Mouse (Mus musculus) midbrain, embryonic 15.5 days (tissue): ENCODE measurements at regions not wholly inside any gene's neighbourhood (a gene's known extent, or its start where the extent isn't known, plus 50 kb on each side); places are given as distances from the start of the nearest gene placed in this dataset.
A peak's percentile ranks its signal among the peaks of the same experiment; 100 is the strongest.
"Not testable (repeated sequence)": the region's sequence is repeated elsewhere in the genome, so short reads cannot be mapped to it uniquely, and the experiment has no call there.

Experiments used
- ATAC-seq: fragments of 200-750 bp; cut with Nextera tagmentation; replicated peaks from 2 replicates; pipeline ENCODE4 v1.8.0; 2017; ENCODE audit warnings: moderate TSS enrichment
- H3K27ac ChIP-seq: fragments of 300-500 bp; sonication (generic); 2 replicates; pipeline ENCODE4 v1.5.1; 2015; ENCODE audit warnings: mild to moderate bottlenecking, inconsistent platforms
- H3K27me3 ChIP-seq: fragments of 300-500 bp; sonication (generic); replicated peaks from 2 replicates; pipeline ENCODE4 v1.6.1; 2015; ENCODE audit warnings: inconsistent platforms
- H3K36me3 ChIP-seq: fragments of 300-500 bp; sonication (generic); replicated peaks from 2 replicates; pipeline ENCODE4 v1.6.1; 2015; ENCODE audit warnings: inconsistent platforms
- H3K4me1 ChIP-seq: fragments of 300-500 bp; sonication (generic); 2 replicates; pipeline ENCODE4 v1.6.1; 2015; ENCODE audit warnings: inconsistent platforms
- H3K4me2 ChIP-seq: fragments of 300-500 bp; sonication (generic); 2 replicates; pipeline ENCODE4 v1.6.1; 2015; ENCODE audit warnings: inconsistent platforms, mild to moderate bottlenecking, moderate library complexity
- H3K4me3 ChIP-seq: fragments of 300-500 bp; sonication (generic); 2 replicates; pipeline ENCODE4 v1.5.1; 2015; ENCODE audit warnings: mild to moderate bottlenecking, inconsistent platforms
- H3K9ac ChIP-seq: fragments of 300-500 bp; sonication (generic); 2 replicates; pipeline ENCODE4 v1.6.1; 2015; ENCODE audit warnings: mild to moderate bottlenecking, inconsistent platforms
- H3K9me3 ChIP-seq: fragments of 300-500 bp; sonication (generic); 2 replicates; pipeline ENCODE4 v1.6.1; 2016; ENCODE audit warnings: inconsistent platforms
- WGBS: fragments of 180-500 bp; shearing (Covaris S2); methylation state at CpG from one replicate; pipeline ENCODE4 v1.1.7; 2015; ENCODE audit warnings: mixed read lengths; 5-methylcytosine and 5-hydroxymethylcytosine counted together

DNA sequence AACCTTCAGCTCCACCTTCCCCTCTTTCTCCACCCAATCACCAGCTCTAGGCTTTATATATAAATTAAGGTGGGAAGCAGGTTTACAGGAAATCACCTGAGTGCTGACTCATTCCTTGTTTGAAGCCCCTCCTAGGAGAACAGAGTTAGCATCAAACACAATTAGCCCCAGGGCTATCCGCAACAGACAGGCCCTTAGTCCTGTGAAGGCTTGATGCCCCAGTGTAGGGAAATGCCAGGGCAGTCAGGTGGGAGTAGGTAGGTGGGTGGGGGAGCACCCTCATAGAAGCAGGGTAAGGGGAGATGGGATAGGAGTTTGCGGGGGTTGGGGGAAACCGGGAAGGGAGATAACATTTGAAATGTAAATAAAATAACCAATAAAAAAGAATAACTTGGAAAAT is 123.2 kb downstream of the Brms1l start:
- not testable (repeated sequence) for H3K4me2 ChIP-seq, H3K27ac ChIP-seq, H3K4me3 ChIP-seq, ATAC-seq, H3K9ac ChIP-seq, H3K27me3 ChIP-seq, H3K9me3 ChIP-seq, H3K36me3 ChIP-seq, H3K4me1 ChIP-seq
- WGBS = 95% methylated on average over 3 of the region's 3 CpGs

DNA sequence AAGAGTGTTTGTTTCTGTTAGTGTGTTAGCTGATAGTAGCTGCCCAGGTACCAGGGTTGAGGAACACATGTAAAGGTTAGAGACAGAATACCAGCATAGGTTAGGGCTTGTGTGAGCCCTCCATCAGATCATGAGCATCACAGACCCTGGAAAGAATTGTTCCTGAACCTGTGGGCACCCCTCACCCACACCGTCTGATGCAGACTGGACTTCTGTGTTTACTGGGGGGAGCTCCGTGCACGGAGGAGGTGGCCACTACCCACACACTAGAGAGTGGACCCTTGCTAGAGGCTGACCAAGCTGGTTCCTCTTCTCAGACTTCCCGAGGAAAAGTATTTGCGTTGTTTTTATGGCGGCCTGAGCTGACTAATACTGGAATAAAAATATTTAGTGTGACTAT is 104.4 kb downstream of the Brms1l start:
- no peaks in the 10 kb centered on the region for H3K9me3 ChIP-seq
- peak overlapping the region; percentile 56 for H3K27ac ChIP-seq
- H3K9ac ChIP-seq = no peak overlapping the region
- H3K36me3 ChIP-seq = no peaks in the 10 kb centered on the region
- H3K4me3 ChIP-seq = no peak overlapping the region
- no peak overlapping the region for H3K4me2 ChIP-seq
- no peaks in the 10 kb centered on the region for H3K27me3 ChIP-seq
- 92% methylated on average over 6 of the region's 6 CpGs for WGBS
- ATAC-seq = peak; percentile 34
- peaks cover 14% of the 10 kb centered on the region for H3K4me1 ChIP-seq

DNA sequence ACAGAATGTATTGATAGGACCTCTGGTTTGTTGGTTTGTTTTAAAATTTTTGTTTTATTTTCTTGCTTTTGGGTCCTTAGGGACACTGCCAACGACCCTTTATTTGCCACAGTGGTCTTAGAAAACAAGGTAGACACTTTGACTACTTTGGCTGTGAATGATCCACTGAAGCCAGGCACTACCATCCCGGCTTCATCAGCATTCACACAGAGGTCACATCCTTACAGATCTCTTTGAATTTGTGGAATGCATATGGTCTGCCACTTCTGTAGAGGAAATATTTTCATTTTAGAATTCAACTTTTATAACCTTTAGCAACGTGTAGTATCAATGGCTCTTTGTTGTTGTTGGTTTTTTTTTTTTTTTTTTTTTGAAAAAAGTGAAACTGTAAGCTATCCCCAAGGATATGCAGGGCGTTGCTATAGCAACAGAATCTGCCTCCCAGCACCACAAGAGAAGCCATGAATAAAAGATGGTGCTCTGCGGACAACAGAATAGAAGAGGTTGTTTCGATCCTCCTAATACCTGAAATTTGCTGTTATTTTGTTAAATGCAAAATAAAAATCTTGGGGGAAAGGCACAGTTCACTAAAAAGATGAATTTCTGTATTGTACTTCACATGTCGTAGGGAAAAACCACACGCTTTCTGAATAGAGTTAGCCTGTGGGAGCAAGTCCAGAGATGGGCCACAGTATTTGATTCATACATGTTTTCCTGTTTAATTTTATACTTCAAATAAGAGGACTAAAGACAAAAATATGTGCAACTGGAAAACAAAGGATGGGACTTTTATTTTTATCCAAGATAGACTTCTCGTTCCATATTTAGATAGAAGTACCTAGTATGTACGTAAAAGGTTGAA is 103.4 kb downstream of the Brms1l start:
- Histone ChIP-seq H3K36me3 (no peaks in the 10 kb centered on the region), H3K4me1 (peaks cover 14% of the 10 kb centered on the region), H3K4me2 (peak overlapping the region; percentile 28), H3K9ac (no peak overlapping the region), H3K27me3 (no peaks in the 10 kb centered on the region), H3K4me3 (no peak overlapping the region), H3K9me3 (no peaks in the 10 kb centered on the region), H3K27ac (peak overlapping the region; percentile 84)
- ATAC-seq = peak; percentile 93
- WGBS = 22% methylated on average over 10 of the region's 10 CpGs

DNA sequence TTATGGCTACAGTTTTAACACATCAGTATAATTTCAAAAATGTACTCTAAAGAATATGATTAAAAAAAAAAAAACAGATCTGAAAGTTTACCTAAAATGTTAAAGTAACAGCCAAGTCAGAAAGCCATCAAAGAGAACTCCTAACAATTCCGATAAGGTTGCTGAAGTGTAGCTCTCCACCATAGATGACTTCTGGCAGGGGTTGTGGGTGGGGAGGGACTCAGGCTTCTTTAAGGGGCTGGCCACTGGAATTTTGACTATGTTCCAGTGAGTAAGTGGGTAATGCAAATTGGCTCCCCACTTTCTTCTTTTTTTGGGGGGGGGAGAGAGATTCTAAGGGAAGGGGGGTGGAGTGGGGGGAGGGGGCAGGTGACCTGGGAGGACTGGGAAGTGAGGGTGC is 98.0 kb downstream of the Brms1l start:
- no peaks in the 10 kb centered on the region for H3K9me3 ChIP-seq
- peaks cover 26% of the 10 kb centered on the region for H3K27me3 ChIP-seq
- no peak overlapping the region for H3K9ac ChIP-seq
- H3K36me3 ChIP-seq = no peaks in the 10 kb centered on the region
- ATAC-seq = no peak
- 29% methylated on average over 1 of the region's 1 CpGs for WGBS
- H3K4me2 ChIP-seq = no peak overlapping the region
- H3K4me3 ChIP-seq = no peak overlapping the region
- H3K27ac ChIP-seq = no peak overlapping the region
- peaks cover 10% of the 10 kb centered on the region for H3K4me1 ChIP-seq

DNA sequence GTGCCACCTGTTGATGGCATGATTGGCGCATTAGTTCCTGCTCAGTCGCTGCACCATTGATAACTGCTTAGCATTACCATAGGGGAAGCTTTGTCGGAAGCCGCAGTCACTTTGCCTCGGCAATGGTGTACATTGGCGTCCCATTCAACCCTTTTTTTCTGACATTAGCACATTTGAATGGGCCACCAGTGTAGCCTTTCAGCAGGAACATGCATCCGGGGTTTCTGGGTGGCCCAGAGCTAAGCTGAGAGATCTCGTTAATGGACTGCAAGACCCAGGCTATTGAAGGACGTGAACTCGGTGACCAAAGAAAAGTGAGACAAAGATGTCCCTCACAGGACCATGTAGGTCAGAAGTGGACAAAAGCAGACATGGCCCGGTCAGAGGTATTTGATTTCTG is 97.3 kb downstream of the Brms1l start:
- no peak overlapping the region for H3K9ac ChIP-seq
- H3K27me3 ChIP-seq = peaks cover 26% of the 10 kb centered on the region
- H3K4me2 ChIP-seq = peak overlapping the region; percentile 7; the same call in 1 of the 2 replicates
- 12% methylated on average over 11 of the region's 11 CpGs for WGBS
- H3K4me1 ChIP-seq = peaks cover 4% of the 10 kb centered on the region
- H3K27ac ChIP-seq = no peak overlapping the region
- H3K36me3 ChIP-seq = no peaks in the 10 kb centered on the region
- no peak overlapping the region for H3K4me3 ChIP-seq
- no peaks in the 10 kb centered on the region for H3K9me3 ChIP-seq
- no peak for ATAC-seq

DNA sequence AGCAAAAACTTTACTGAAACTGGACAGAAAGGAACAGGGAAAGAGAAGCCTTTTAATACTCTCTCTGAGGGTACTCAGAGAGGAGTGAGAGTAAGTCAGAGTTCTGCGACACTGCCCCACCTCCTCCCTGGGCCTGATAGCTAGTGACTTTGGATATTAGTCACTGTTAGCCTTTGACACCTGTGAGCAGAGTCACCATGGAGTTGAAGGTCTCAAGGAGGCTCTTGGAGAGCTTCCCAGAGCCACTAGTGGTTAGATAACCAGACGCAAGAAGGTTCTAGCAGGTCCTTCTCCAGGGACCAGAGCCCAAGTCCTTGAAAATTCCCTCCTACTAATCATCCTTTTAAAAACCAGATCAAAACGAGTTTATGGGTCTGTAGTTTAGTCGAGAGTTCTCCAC is 94.3 kb downstream of the Brms1l start:
- Histone ChIP-seq H3K4me1 (peaks cover 16% of the 10 kb centered on the region), H3K9ac (no peak overlapping the region), H3K36me3 (no peaks in the 10 kb centered on the region), H3K27ac (no peak overlapping the region), H3K4me2 (no peak overlapping the region), H3K4me3 (no peak overlapping the region), H3K9me3 (no peaks in the 10 kb centered on the region), H3K27me3 (peaks cover 26% of the 10 kb centered on the region)
- WGBS = 81% methylated on average over 4 of the region's 4 CpGs
- no peak for ATAC-seq

DNA sequence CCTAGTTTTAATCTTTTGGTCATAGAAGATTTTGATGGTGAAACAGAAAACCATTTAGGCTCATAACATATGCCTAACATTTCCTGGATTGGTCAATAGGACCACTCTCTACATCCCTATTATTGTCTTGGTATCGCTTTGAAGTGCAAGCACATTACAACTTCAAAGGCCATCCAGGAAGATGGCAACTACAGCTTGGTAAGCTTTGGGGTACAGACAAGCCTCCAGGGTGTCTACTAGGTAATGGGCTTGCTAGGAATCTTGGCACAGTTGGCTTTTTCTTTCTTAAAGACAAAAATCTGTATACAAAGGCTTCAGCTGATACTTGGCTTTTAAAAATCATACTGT is 90.8 kb downstream of the Brms1l start:
- Histone ChIP-seq H3K36me3 (no peaks in the 10 kb centered on the region), H3K4me3 (no peak overlapping the region), H3K9ac (no peak overlapping the region), H3K27ac (no peak overlapping the region), H3K4me2 (no peak overlapping the region), H3K9me3 (no peaks in the 10 kb centered on the region), H3K27me3 (peaks cover 11% of the 10 kb centered on the region), H3K4me1 (peaks cover 12% of the 10 kb centered on the region)
- 45% methylated on average over 1 of the region's 1 CpGs for WGBS
- 0 out of 2 replicates have a peak, but pooled peaks have one; percentile 31 for ATAC-seq

DNA sequence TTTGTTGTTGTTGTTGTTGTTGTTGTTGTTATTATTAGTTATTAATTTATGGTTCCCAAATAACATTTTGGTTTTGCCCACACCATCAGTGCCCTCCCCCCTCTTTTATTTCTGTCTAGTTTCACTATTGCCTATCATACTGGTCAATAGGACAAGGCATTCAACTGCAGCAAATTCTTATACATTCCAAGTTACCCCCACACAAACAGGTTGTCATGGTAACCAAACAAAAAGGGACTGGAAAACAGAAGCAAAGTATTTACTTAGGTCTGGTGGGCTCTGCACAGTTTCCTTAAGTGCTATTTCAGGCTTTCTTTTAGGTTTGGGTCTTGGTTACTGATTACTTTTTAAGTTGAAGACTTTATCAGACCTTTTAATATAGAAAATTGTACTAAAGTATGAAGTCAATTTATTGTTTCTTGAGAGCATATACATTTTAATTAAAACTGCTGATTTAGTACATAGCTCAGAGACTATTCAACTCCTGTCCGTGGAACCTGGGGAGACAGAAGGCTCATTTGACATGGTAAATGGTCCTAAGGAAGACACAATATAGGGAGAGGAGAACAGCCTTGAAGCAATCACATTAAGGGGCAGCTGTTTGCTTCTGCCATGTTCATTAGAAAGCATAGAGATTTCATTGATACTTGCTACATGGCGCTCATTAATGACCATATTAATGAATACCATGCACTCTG is 90.3 kb downstream of the Brms1l start:
- H3K4me2 ChIP-seq = no peak overlapping the region
- no peak overlapping the region for H3K4me3 ChIP-seq
- ATAC-seq = peak; percentile 73
- no peaks in the 10 kb centered on the region for H3K36me3 ChIP-seq
- no peaks in the 10 kb centered on the region for H3K9me3 ChIP-seq
- no peak overlapping the region for H3K9ac ChIP-seq
- no peak overlapping the region for H3K27ac ChIP-seq
- 32% methylated on average over 2 of the region's 2 CpGs for WGBS
- peaks cover 12% of the 10 kb centered on the region for H3K4me1 ChIP-seq
- peaks cover 5% of the 10 kb centered on the region; the same call in 1 of the 2 replicates for H3K27me3 ChIP-seq
